Mouse (Mus musculus): ENCODE results near the gene Ank. TPM values are rescaled to one million over a fixed set of nuclear protein-coding genes. Genes with fewer than 3 reads are reported as not detected.

The Ank gene
- total and polyA plus RNA-seq, 3 experiments, result 0.04 to 0.15 TPM; not detected in 1

DNA sequence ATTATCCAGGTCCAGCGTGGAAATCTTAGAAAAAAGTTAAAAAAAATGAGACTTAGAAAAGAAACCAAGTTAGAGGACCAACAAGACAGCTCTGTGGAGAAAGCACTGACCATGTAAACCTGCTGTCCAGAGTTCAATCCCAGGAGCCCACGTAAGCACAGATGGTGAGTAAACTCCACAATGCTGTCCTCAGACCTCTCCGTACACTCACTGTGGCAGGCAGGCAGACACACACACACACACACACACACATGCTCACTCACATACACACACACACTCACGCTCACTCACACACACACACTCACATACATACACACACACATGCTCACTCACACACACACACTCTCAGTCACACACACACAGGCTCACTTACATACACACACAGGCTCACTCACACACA lies 146.8 kb downstream of the Ank start:
- no peaks in the 10 kb centered on the region for H3K4me1 ChIP-seq (ENCODE audit: control insufficient read depth in 1 of 2, insufficient read depth in 2 of 2, low read length in 2 of 2)
- H3K9ac ChIP-seq (ENCODE audit: control insufficient read depth, low read depth, low read length, poor library complexity, severe bottlenecking), result no peak overlapping the region
- DNase-seq (ENCODE audit: low read depth, low spot score), result no peak
- no peaks in the 10 kb centered on the region for H3K9me3 ChIP-seq (replicated peaks; ENCODE audit: insufficient read depth, low read length)
- no peak overlapping the region for H3K4me3 ChIP-seq (ENCODE audit: control insufficient read depth in 1 of 2, insufficient read depth in 1 of 2, low read depth in 2 of 2, low read length in 2 of 2)
- no peak overlapping the region for H3K27ac ChIP-seq (ENCODE audit: control insufficient read depth, low read depth, low read length)
- H3K27me3 ChIP-seq (ENCODE audit: control insufficient read depth in 1 of 2, insufficient read depth in 2 of 2, low read length in 2 of 2), result no peaks in the 10 kb centered on the region
- H3K36me3 ChIP-seq (ENCODE audit: control insufficient read depth in 1 of 2, insufficient read depth in 2 of 2, low read length in 2 of 2), result peaks cover 4 to 36% of the 10 kb centered on the region in 2 experiments
- no peak for TF ChIP-seq MXI1 (IDR thresholded peaks at IDR 0.05; ENCODE audit: low read depth, low read length)
- no peak for TF ChIP-seq UBTF (IDR thresholded peaks at IDR 0.05; ENCODE audit: borderline replicate concordance, insufficient read depth, low read depth, low read length)
- no peak for TF ChIP-seq RAD21 (IDR thresholded peaks at IDR 0.05; ENCODE audit: low read depth, low read length)
- TF ChIP-seq ZKSCAN1 (IDR thresholded peaks at IDR 0.05; ENCODE audit: low read depth, low read length), result no peak
- H3K79me2 ChIP-seq (ENCODE audit: control insufficient read depth, insufficient read depth, low read length, poor library complexity), result no peaks in the 10 kb centered on the region; the same call in 1 of the 2 replicates

- Histone ChIP-seq H3K36me3 (ENCODE audit: control insufficient read depth in 1 of 2, insufficient read depth in 2 of 2, low read length in 2 of 2) (peaks cover 27 to 37% of the 10 kb centered on the region in 2 experiments), H3K4me3 (ENCODE audit: control insufficient read depth in 1 of 2, insufficient read depth in 1 of 2, low read depth in 2 of 2, low read length in 2 of 2) (no peak overlapping the region), H3K9ac (ENCODE audit: control insufficient read depth, low read depth, low read length, poor library complexity, severe bottlenecking) (no peak overlapping the region), H3K9me3 (replicated peaks; ENCODE audit: insufficient read depth, low read length) (no peaks in the 10 kb centered on the region), H3K27me3 (ENCODE audit: control insufficient read depth in 1 of 2, insufficient read depth in 2 of 2, low read length in 2 of 2) (no peaks in the 10 kb centered on the region), H3K4me1 (ENCODE audit: control insufficient read depth in 1 of 2, insufficient read depth in 2 of 2, low read length in 2 of 2) (peaks cover 19% of the 10 kb centered on the region in 2 experiments), H3K27ac (ENCODE audit: control insufficient read depth, low read depth, low read length) (no peak overlapping the region), H3K79me2 (ENCODE audit: control insufficient read depth, insufficient read depth, low read length, poor library complexity) (peaks cover 8% of the 10 kb centered on the region; the same call in 1 of the 2 replicates)
- TF ChIP-seq NELFE (IDR thresholded peaks at IDR 0.05; ENCODE audit: low read depth, low read length) (no peak), POLR2AphosphoS2 (IDR thresholded peaks at IDR 0.05; ENCODE audit: low read length) (no peak), MYC (IDR thresholded peaks at IDR 0.05; ENCODE audit: low read depth, low read length) (no peak), USF2 (IDR thresholded peaks at IDR 0.05; ENCODE audit: borderline replicate concordance in 1 of 2, insufficient read depth in 1 of 2, low read depth in 1 of 2, low read length in 2 of 2) (no peak), ZMIZ1 (IDR thresholded peaks at IDR 0.05; ENCODE audit: low read depth, low read length) (no peak), TCF12 (IDR thresholded peaks at IDR 0.05; ENCODE audit: low read depth, low read length) (no peak), NRF1 (IDR thresholded peaks at IDR 0.05; ENCODE audit: insufficient read depth, low read depth, low read length, poor library complexity, severe bottlenecking) (no peak), CHD2 (IDR thresholded peaks at IDR 0.05; ENCODE audit: low read length) (no peak), GATA1 (IDR thresholded peaks at IDR 0.05; ENCODE audit: low read depth, low read length) (no peak), ZNF384 (IDR thresholded peaks at IDR 0.05; ENCODE audit: low read depth, low read length) (no peak), ZC3H11A (IDR thresholded peaks at IDR 0.05; ENCODE audit: low read depth, low read length) (no peak), MAX (IDR thresholded peaks at IDR 0.05; ENCODE audit: low read length) (no peak), EP300 (IDR thresholded peaks at IDR 0.05; ENCODE audit: low read depth in 1 of 2, low read length in 2 of 2) (no peak), USF1 (IDR thresholded peaks at IDR 0.05; ENCODE audit: low read depth, low read length) (no peak), E2F4 (IDR thresholded peaks at IDR 0.05; ENCODE audit: borderline replicate concordance, low read depth, low read length) (no peak), CTCF (IDR thresholded peaks at IDR 0.05 in 2 of 3, conservative IDR thresholded peaks at IDR 0.05 in 1 of 3; ENCODE audit: control insufficient read depth in 1 of 3, insufficient read depth in 1 of 3, low read depth in 2 of 3, low read length in 3 of 3, poor library complexity in 1 of 3, severe bottlenecking in 1 of 3) (no peak), KAT2A (conservative IDR thresholded peaks at IDR 0.05; ENCODE audit: low read depth, low read length) (no peak), MAZ (IDR thresholded peaks at IDR 0.05; ENCODE audit: low read depth, low read length) (no peak)
- no peak for DNase-seq (ENCODE audit: low read depth, low spot score)
These were observed 149.7 kb downstream of the Ank start for GRCm38 (mm10) chr15:27616159-27616558.

Data from MEL (cell line).